Mouse (Mus musculus) heart, postnatal 0 days (tissue): ENCODE results near the gene Rac1. TPM values are rescaled to one million over a fixed set of nuclear protein-coding genes. Genes with fewer than 3 reads are reported as not detected.

ENCODE experiments used
- ATAC-seq: fragments of 200-750 bp; cut with Nextera tagmentation; 2 replicates; pipeline ENCODE4 v1.8.0; 2017; ENCODE audit warnings: low read depth, moderate number of reproducible peaks, moderate library complexity; ENCODE audit not compliant: insufficient read depth
- DNase-seq: peaks from one replicate; pipeline ENCODE4 v3.0.0-alpha.2; 2016; ENCODE audit warnings: low spot score
- H3K27ac ChIP-seq: fragments of 300-500 bp; sonication (generic); 2 replicates; pipeline ENCODE4 v1.5.1; 2014; ENCODE audit warnings: low read depth, mild to moderate bottlenecking
- H3K27me3 ChIP-seq: fragments of 300-500 bp; sonication (generic); 2 replicates; pipeline ENCODE4 v1.6.1; 2014; ENCODE audit warnings: low read length, mixed read lengths; ENCODE audit not compliant: control insufficient read depth, insufficient read depth
- H3K36me3 ChIP-seq: fragments of 300-500 bp; sonication (generic); replicated peaks from 2 replicates; pipeline ENCODE4 v1.6.1; 2014; ENCODE audit warnings: low read length, mixed read lengths; ENCODE audit not compliant: control insufficient read depth, insufficient read depth
- H3K4me1 ChIP-seq: fragments of 300-500 bp; sonication (generic); 2 replicates; pipeline ENCODE4 v1.6.1; 2014; ENCODE audit warnings: antibody characterized with exemption; ENCODE audit not compliant: control insufficient read depth, insufficient read depth
- H3K4me2 ChIP-seq: fragments of 300-500 bp; sonication (generic); 2 replicates; pipeline ENCODE4 v1.6.1; 2014; ENCODE audit warnings: low read depth, mild to moderate bottlenecking, low read length, moderate library complexity
- H3K4me3 ChIP-seq: fragments of 300-500 bp; sonication (generic); 2 replicates; pipeline ENCODE4 v1.5.1; 2014; ENCODE audit warnings: low read depth, low read length
- H3K9ac ChIP-seq: fragments of 300-500 bp; sonication (generic); replicated peaks from 2 replicates; pipeline ENCODE4 v1.6.1; 2014; ENCODE audit warnings: low read depth, low read length, mixed read lengths
- H3K9me3 ChIP-seq: fragments of 300-500 bp; sonication (generic); replicated peaks from 2 replicates; pipeline ENCODE4 v1.6.1; 2016; ENCODE audit warnings: low read length; ENCODE audit not compliant: control insufficient read depth
- CTCF ChIP-seq: IDR thresholded peaks from 2 replicates; pipeline ENCODE4 v1.5.1; 2016; ENCODE audit warnings: antibody characterized with exemption, control low read depth, low read depth
- EP300 ChIP-seq: IDR thresholded peaks from 2 replicates; pipeline ENCODE4 v1.6.1; 2016; ENCODE audit warnings: antibody characterized with exemption, low read depth
- WGBS: fragments of 180-500 bp; shearing (Covaris S2); extraction: QIAGEN DNeasy Blood & Tissue Kit; methylation state at CpG from one replicate; pipeline ENCODE4 v1.1.7; 2014; 5-methylcytosine and 5-hydroxymethylcytosine counted together
- polyA plus RNA-seq: library from polyadenylated mRNA; unstranded; fragments of >200 nt; fragmentation: Nextera tagmentation; extraction: Ambion mirVana; gene quantifications from 2 replicates; pipeline ENCODE4 v1.2.1, GENCODE M21; 2015
- total RNA-seq: library from RNA; depleted of rRNA; stranded (reverse); fragments of >200 nt; gene quantifications from 2 replicates; pipeline ENCODE4 v1.2.3, GENCODE M21; 2014; ENCODE audit warnings: low replicate concordance

Rac1 gene
- total and polyA plus RNA-seq, 2 experiments from 2014 or later = 135 to 241 TPM

GRCm38 (mm10) chr5:143505545-143505944, 22.3 kb downstream of the Rac1 start:
- WGBS = 78% methylated on average over 7 of the region's 7 CpGs

GRCm38 (mm10) chr5:143505056-143505455, 22.8 kb downstream of the Rac1 start:
- 74% methylated on average over 8 of the region's 8 CpGs for WGBS
- Histone ChIP-seq H3K27ac (no peak overlapping the region), H3K36me3 (peaks cover 59% of the 10 kb centered on the region)

More at GRCm38 (mm10) chr5:143505545-143505944, 22.3 kb downstream of the Rac1 start:
- no peak overlapping the region for H3K4me2 ChIP-seq
- H3K27me3 ChIP-seq = no peaks in the 10 kb centered on the region
- H3K4me3 ChIP-seq = no peak overlapping the region
- TF ChIP-seq EP300 = no peak
- no peak for TF ChIP-seq CTCF
- DNase-seq (no peak), ATAC-seq (no peak)
- peaks cover 21% of the 10 kb centered on the region for H3K4me1 ChIP-seq
- no peak overlapping the region for H3K27ac ChIP-seq
- peaks cover 59% of the 10 kb centered on the region for H3K36me3 ChIP-seq
- no peak overlapping the region for H3K9ac ChIP-seq
- no peaks in the 10 kb centered on the region for H3K9me3 ChIP-seq

GRCm38 (mm10) chr5:143504453-143504852, 23.4 kb downstream of the Rac1 start:
- WGBS = 65% methylated on average over 3 of the region's 3 CpGs
- H3K36me3 ChIP-seq = peaks cover 59% of the 10 kb centered on the region
- H3K4me2 ChIP-seq = no peak overlapping the region
- no peaks in the 10 kb centered on the region for H3K27me3 ChIP-seq
- ATAC-seq = no peak; the same call in 1 of the 2 replicates
- DNase-seq = peak; percentile 36
- H3K4me3 ChIP-seq = no peak overlapping the region
- TF ChIP-seq EP300 (no peak), CTCF (peak; percentile 55)
- no peak overlapping the region for H3K9ac ChIP-seq
- H3K27ac ChIP-seq = no peak overlapping the region
- H3K4me1 ChIP-seq = peaks cover 10% of the 10 kb centered on the region; the same call in 1 of the 2 replicates
- H3K9me3 ChIP-seq = no peaks in the 10 kb centered on the region

More at GRCm38 (mm10) chr5:143505056-143505455, 22.8 kb downstream of the Rac1 start:
- ATAC-seq (no peak), DNase-seq (no peak)
- no peak overlapping the region for H3K4me3 ChIP-seq
- H3K4me1 ChIP-seq = peaks cover 16% of the 10 kb centered on the region
- no peak overlapping the region for H3K9ac ChIP-seq
- H3K4me2 ChIP-seq = no peak overlapping the region
- H3K27me3 ChIP-seq = no peaks in the 10 kb centered on the region
- H3K9me3 ChIP-seq = no peaks in the 10 kb centered on the region
- TF ChIP-seq CTCF (no peak), EP300 (no peak)

GRCm38 (mm10) chr5:143503740-143504139, 24.1 kb downstream of the Rac1 start:
- no peak overlapping the region for H3K4me2 ChIP-seq
- no peak overlapping the region for H3K27ac ChIP-seq
- ATAC-seq (no peak), DNase-seq (no peak)
- peaks cover 54% of the 10 kb centered on the region for H3K36me3 ChIP-seq
- 85% methylated on average over 6 of the region's 6 CpGs for WGBS
- H3K9me3 ChIP-seq = no peaks in the 10 kb centered on the region
- TF ChIP-seq CTCF (no peak), EP300 (no peak)
- no peaks in the 10 kb centered on the region for H3K27me3 ChIP-seq
- no peak overlapping the region for H3K9ac ChIP-seq
- peaks cover 3% of the 10 kb centered on the region; the same call in 1 of the 2 replicates for H3K4me1 ChIP-seq
- no peak overlapping the region for H3K4me3 ChIP-seq

- DNase-seq = no peak
- Histone ChIP-seq H3K9ac (no peak overlapping the region), H3K4me3 (no peak overlapping the region), H3K27me3 (no peaks in the 10 kb centered on the region), H3K4me1 (no peaks in the 10 kb centered on the region), H3K4me2 (no peak overlapping the region), H3K9me3 (no peaks in the 10 kb centered on the region), H3K27ac (no peak overlapping the region), H3K36me3 (peaks cover 52% of the 10 kb centered on the region)
- TF ChIP-seq CTCF = no peak
- WGBS = 87% methylated on average over 19 of the region's 19 CpGs
- ATAC-seq = no peak
Observed at GRCm38 (mm10) chr5:143502899-143503557, 24.8 kb downstream of the Rac1 start.

GRCm38 (mm10) chr5:143501649-143502048, 26.2 kb downstream of the Rac1 start:
- Histone ChIP-seq H3K27me3 (no peaks in the 10 kb centered on the region), H3K4me3 (no peak overlapping the region), H3K4me2 (no peak overlapping the region), H3K9ac (no peak overlapping the region), H3K27ac (peak overlapping the region; percentile 20; the same call in 1 of the 2 replicates), H3K9me3 (no peaks in the 10 kb centered on the region), H3K4me1 (no peaks in the 10 kb centered on the region), H3K36me3 (peaks cover 47% of the 10 kb centered on the region)
- ATAC-seq = no peak
- no peak for DNase-seq
- TF ChIP-seq EP300 (no peak), CTCF (no peak)
- 80% methylated on average over 2 of the region's 2 CpGs for WGBS
